Mouse (Mus musculus) olfactory bulb, adult 2 months (tissue): ENCODE data around the gene 9130213A22Rik.

Source experiments
- CTCF ChIP-seq: fragments of 200-500 bp; IDR thresholded peaks from 2 replicates; pipeline ENCODE4 v1.5.1; 2012; ENCODE audit warnings: low read depth, mild to moderate bottlenecking, low read length, moderate library complexity; ENCODE audit not compliant: insufficient read depth
- POLR2A ChIP-seq: fragments of 200-500 bp; IDR thresholded peaks from 2 replicates; pipeline ENCODE4 v1.6.1; 2012; ENCODE audit warnings: mild to moderate bottlenecking, low read depth, low read length, moderate library complexity; ENCODE audit not compliant: insufficient read depth

DNA sequence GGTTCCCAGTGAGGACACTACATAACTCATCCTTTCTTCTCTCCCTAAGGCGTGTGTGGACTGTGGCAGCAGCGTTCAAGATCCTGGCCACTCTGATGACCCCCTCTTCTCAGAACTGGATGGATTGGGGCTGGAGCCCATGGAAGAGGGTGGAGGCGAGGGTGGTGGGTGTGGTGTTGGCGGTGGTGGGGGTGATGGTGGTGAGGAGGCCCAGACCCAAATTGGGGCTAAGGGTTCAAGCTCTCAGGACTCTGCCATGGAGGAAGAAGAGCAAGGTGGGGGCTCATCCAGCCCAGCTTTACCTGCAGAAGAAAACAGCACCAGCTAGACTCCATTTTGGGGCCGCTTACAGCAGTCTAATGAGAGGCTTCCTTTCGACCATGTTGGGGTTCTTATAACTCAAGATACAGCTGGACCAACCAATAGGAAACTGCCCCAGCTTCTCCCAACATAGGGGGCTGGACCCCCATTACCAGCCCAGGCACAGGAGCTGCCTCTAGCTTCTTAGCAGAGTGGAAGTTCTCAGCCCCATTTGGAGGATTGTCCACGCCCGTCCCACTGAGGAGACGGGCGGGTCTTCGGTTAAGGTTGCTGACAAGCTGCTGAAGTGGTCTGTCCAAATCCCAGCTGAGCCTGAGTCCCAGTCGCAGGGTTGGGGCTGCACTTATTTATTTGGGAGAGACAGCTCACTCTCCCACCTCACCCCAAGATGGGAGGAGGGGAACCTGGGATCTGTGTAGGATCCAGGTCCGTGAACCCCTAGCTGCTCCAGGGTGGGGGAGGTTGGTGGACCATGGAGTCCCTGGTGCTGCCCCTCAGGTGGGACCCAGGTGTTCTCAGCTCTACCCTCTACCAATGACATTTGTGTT is 13.1 kb downstream of the 9130213A22Rik start:
- TF ChIP-seq POLR2A (no peak), CTCF (no peak)
